Mouse (Mus musculus): ENCODE measurements around the gene Olfr661.
A peak's percentile ranks its signal among the peaks of the same experiment; 100 is the strongest.

Gene Olfr661

DNA sequence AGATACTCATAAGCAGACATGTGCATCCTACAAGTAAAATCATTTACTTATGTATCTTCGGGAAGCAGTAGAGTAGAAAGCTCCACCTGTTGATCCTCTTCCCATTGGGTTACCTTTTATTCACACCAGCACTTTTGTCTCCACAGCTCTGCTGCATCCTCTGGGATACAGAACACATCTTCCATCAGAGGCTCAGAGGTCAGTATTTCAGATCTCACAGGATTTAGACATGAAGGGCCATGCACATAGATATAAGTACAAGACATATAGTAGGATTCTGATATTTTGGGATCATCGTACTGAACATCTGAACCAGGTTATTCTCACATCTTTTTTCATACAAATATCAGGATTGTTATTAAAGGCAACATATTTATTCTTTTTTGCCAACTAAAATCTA lies at the start of gene Olfr661:
TSS of gene Olfr661 (plus strand) at position 301 of the 400 bp plus-strand sequence.
- DNase-seq, result no peak

GRCm38 (mm10) chr7:104646841-104647482 lies 39.3 kb upstream of the Olfr661 start, which contains the start of gene Olfr658:
Olfr658 (minus strand) TSS chr7:104647305.
- DNase-seq, result peak; percentile 47 to 65

GRCm38 (mm10) chr7:104666453-104666852 lies 19.8 kb upstream of the Olfr661 start, which contains the start of gene Olfr659:
Olfr659 (plus strand) TSS chr7:104666753.
- no peak for DNase-seq
